Mouse (Mus musculus): ENCODE measurements around the gene Gm29797.

Gm29797 gene

DNA sequence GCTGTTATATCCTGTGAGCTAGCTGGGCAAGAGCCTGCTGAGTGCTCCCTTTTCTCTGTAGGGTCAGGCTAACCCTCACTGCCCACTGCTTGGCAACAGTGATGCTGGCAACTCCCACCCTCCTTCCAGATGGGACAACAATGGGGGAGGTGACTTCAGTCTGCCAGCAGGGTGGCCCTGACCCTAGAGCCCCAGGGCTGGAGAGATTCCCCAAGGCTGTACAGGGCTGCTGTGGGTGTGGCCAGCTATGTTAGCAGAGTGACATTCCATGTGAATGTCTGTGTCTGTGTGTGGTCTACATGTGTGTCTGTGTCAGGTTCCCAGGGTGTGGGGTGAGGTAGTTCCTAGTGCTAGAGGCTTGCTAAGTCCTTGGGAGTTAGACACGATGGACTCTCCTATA lies 16.7 kb downstream of the Gm29797 start:
- DNase-seq (ENCODE audit: low spot score), result peak; percentile 26

DNA sequence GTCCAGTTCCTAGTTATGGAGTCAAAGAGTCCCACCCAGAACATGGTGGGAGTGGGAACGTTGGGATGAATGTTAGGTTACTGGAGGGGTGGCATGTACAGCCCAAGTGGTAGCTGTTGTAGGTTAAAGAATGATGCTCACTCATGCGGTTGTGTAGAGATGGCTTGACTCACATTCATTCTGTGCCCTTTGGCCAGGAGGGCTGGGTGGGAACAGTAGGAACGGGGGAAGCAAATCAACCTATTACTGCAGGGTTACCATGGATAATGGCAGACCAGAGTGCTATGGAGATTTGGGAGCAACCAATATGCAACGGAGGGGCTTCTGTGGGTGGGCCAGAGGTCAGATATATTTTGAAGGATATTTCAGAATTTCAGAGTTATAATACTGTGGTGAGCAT lies 18.1 kb downstream of the Gm29797 start:
- DNase-seq (ENCODE audit: low spot score), result no peak

DNA sequence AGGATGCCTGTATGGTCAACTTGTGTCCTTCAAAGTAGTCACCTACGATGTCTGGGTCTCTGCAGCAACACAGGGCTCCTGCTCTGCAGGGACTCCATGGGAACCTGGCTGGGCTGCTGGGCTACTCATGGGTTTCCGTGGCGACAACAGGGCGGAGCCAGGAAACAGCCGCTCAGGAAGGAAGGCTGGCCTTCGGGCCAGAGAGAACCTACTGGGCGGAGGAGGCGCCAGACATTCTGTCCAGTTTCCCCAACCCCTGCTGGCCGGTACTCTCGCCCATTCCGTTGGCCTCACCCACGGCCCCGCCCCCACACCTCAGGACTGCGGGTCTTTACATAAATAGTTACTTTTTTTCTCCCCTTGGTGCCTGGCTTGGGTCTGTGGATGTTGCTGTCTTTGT lies 18.6 kb downstream of the Gm29797 start:
- peak; percentile 41 for DNase-seq (ENCODE audit: low spot score)

DNA sequence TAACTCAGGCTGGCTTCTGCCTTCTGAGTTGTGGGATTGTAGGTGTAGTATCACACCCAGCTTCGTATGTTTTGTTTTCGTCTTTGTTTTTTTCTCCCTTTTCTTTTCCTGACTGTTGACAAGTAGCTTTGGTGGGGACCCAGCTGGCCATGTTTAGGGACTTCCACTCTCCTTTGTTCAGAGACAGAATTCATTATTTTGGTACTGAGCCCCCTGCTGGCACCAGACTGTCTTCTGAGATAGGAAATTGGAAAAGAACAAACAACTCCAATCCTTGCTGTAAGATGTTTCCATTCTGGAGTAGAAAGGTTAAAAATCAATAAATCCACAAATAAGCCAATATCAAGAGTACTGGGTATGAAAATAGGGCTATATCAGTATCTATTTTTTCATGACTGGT lies 19.6 kb downstream of the Gm29797 start:
- peak; percentile 23 for DNase-seq (ENCODE audit: low spot score)

DNA sequence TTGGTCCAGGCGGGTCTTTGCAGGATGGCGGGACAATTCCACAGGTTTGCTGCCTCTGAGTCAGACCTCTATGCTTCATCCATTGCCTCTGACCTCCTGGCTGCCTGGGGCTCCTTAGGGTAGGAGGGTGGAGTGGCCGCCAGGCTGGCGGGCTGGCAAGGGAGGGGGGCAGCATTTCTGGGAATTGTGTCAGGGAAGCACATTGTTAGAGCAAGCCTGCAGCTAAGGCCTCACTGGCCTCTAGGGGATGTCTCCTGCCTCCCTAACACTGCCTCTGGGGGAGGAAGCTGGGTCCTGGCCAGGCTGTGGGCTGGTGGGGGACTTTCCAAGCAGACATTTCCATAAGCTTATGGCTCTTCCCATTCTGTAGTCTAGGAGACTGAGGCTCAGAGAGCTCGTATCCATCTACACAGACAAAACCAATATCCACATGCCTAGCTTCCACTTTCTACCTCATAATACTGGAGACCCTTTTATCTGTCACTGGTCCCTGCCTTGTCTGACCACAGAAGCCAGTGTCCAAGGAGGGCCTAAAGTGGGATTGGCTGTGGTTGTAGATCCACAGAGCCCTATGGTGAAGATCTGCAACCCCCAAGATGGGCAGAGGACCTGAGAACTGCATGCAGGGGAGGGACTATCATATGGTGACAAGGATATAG lies 20.4 kb downstream of the Gm29797 start:
- DNase-seq (ENCODE audit: low spot score), result peak; percentile 38

DNA sequence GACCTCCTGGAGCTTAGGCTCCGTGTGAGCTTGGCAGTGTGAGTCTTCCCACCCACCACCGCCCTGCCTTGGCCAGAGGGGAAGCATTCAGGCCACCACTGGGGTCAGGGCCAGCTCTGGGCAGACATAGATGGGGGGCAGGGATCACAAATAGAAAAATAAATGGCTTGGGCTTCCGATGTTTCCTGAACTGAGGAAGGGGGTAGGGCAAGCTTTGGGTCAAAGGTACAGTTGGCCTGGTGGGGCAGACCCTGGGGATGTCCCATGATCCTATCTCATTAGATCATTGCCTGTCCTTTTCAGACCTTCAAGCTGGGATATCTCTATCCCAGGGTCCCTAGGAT lies 20.9 kb downstream of the Gm29797 start:
- DNase-seq (ENCODE audit: low spot score), result no peak

DNA sequence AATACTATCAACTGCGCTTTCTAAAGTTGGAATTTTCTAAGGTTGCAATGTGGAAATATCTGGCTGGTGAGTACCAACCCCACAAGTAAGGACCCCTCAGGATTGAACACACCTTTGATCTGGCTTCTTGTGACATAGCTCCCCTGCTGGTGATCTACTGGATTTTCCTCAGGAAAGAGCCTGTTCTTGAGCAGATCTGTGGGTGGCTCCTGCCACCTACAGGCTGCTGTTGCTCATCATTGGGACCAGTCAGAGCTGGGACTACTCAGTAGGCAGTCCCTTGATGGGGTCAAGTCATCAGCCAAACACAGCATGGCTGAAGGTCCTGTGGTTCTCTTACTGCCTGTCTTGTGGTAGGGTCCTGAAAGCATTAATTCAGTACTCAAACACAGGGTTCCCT lies 21.9 kb downstream of the Gm29797 start:
- peak; percentile 92 for DNase-seq (ENCODE audit: low spot score)

DNA sequence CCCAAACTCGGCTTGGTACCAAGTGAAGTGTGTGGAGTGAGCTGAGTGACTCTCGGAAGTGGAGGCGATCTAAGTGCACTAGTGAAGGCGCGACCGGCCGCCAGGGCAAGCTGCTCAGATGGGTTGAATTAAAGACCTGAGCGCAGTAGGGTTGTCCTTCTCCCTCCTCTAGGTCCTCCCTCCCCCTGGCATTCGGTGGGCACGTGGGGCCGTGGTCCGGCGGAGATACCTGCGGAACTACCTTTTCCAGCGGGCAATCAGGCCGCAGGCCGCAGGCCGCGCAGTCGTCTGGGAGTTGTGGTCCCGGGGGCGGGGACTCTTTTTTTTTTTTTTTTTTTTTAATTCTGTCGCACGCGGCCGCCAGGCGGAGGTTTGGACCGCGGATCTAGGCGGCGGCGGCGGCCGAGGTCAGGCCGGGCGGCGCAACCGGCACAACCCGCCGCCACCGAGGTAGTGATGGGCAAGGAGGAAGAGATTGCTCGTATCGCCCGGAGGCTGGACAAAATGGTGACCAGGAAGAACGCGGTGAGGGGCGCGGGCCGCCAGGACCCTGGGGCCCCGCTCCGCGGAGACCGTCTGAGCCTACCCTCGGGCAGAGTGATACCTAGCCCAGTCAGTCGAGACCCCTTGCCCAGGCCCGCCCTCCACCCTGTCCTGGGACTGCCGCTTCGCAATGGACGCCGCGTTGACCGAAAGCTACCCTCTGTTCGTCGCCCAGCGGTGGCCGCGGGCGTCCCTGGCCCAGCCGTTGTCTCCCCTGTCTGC lies 23.3 kb downstream of the Gm29797 start, which contains the start of gene Tcea2:
TSS of gene Tcea2 (plus strand) at position 360 of the 765 bp plus-strand sequence.
- DNase-seq (ENCODE audit: low spot score), result peak; percentile 81

DNA sequence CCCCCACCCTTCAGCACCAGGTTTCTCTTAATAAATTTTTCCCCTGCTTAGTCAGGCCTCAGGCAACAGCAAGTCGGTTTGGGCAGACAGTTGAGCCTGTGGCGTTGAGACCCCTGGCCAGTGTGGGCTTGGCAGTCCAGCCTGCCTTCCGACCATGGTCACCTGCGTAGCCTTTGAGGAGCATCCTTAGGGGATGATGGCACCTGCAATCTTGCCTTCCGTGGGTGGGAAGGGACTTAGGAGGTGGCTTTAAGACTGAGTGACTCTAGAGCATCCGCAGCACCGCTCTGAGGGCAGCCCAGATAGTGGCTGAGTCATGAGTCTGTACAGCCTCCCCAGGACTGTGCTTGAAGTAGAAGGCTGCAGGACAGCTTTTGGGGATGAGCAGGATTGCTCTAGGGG lies 23.9 kb downstream of the Gm29797 start:
- DNase-seq (ENCODE audit: low spot score), result no peak

DNA sequence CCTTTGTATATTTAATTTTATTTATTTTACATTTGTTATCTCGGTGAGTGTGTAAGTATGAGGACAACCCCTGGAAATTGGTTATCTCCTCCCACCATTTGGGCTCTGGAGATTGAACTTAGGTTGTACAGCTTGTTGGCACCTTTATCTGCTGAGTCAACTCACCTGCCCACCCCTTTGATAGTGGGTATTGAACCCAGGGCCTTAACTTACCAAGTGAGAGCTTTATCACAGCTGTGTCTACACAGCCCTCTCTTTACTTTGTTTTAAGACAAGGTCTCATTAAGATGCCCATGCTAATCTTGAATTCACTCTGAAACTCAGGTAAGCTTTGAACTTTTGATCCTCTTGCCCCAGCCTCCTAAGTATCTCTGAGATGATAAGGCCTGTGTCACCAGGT lies 25.1 kb downstream of the Gm29797 start:
- DNase-seq (ENCODE audit: low spot score), result no peak

DNA sequence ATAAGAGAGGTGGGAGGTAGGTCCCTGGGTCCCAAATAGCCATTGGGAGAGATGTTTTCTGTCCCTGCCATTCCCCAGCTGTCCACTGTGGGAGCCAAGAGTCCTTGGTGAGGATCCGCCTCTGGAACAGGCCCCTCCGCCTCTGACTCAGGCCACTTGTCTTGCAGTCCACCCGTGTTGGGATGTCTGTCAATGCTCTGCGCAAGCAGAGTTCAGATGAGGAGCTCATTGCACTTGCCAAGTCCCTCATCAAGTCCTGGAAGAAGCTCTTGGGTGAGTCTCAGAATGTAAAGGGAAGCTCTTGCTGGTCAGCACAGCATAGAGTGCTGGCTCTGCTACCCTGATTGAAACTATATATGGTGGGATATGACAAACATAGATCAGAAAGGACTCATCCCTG lies 26.5 kb downstream of the Gm29797 start:
- no peak for DNase-seq (ENCODE audit: low spot score)

DNA sequence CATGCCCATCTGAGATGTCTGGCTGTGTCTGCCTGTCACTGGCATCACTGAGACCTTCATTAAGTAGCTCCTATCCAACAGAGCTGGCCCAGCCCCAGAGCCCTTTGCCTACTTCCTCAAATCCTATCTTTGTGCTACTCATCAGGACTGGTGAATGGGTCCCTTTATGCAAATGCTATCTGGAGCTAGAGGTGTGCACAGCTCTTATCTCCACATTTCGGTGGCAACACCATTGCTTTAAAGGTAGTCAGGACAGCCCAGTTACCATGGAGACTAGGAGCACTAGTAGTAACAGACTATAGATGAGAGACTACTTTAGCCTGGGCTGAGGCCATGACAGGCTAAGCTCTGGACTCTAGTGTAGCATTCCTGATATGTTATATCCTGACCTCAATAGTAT lies 27.9 kb downstream of the Gm29797 start:
- no peak for DNase-seq (ENCODE audit: low spot score)

DNA sequence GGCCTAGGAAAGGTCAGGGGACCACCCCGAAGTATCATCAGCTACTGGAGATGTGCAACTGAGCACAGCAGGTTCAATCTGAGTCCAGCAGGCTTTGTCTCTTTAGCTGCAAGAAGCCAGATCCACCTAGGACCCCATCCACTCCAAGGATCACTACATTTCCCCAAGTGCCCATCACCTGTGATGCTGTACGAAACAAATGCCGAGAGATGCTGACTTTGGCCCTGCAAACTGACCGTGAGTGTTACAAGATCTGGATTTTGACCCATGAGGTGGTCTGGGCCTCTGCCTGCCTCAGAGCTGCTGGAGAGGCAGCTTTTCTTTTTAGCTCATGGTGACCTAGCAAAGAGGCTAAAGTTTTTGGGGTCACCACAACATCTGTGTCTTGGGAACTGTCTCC lies 28.9 kb downstream of the Gm29797 start:
- DNase-seq (ENCODE audit: low spot score), result no peak

DNA sequence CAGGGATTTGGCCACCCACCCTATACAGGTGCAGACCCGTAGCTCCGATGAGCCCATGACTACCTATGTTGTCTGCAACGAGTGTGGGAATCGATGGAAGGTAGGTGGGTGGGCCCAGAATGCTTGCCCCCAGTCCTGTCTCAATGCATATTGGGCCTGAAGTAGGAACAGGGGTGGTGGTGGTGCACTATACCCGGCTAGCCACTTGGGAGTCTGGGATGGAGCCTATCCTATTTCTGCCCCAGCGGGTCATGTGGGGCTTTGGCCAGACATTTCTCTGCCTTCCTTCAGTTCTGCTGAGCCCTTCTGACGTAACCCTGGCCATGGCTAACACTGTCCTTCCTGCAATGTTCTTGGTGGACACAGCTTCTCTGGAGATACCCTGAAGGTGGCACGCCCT lies 30.8 kb downstream of the Gm29797 start:
- no peak for DNase-seq (ENCODE audit: low spot score)

DNA sequence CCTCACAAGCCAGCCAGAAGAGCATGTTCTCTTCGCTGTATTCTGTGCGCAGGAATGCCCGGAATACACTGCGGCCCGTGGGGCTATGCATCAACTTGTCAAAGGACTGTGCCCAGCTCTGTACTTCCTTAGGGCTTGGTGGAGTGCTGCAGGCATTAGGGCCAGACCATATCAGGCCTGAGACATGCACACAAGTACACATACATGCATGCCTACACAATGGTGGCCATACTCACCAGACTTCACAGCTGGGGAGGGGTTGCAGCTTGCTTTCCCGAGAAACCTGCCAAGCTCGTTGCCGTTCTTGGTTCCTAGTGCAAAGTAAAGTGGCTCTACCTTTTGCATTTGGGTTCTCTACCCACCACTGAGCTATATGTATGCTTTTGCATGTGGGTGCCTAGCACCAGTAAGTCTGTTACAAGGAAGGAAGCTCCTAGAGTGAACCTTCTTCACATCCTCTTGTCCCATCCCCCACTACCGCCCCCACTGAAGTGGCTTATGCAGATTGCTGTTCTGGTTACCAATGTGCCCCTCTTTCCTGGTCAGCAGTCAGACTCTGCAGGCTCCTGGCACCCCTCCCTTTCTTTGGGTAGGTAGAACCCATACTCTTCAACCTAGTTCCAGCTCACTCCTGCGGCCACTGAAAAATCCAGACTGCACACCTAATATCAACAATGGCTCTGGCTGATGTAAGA lies 32.8 kb downstream of the Gm29797 start:
- no peak for DNase-seq (ENCODE audit: low spot score)

DNA sequence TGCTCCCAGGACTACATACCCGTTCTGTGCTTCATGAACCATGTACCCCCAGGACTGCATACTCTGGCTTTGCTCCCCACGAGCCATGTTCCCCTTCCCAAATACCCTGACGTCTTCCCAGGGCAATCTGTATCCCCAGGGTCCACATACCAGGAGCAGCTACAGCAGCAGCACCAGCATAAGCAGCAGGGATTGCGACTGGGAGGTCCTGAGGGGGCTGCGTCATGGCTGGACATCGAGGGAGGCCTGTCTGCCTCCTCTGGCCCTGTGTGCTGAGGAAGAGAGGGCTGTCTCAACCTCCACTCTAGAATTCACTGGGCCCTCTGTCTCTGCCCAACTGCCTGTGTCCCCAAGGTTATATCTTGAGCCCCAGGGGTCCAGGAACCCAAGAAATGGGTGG lies 34.2 kb downstream of the Gm29797 start:
- no peak for DNase-seq (ENCODE audit: low spot score)

DNA sequence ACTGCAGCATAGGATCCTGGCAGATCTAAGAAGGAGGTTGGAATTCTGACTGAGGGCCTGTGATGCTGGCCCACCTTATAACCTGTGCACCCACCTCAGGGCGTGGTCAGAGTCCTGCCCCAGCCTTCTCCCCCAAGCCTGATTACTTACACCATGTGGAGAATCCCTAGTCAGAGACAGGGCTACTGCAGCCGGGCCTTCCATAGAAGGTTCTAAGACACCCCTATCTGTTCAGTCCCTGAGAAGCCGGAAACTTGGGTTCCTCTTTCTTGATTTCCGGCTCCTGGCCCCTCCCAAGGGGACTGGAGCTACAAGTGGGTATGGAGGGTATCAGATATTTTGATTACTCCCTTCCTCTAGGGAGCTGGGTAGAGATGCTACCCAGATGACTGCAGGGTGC lies 34.7 kb downstream of the Gm29797 start:
- no peak for DNase-seq (ENCODE audit: low spot score)

DNA sequence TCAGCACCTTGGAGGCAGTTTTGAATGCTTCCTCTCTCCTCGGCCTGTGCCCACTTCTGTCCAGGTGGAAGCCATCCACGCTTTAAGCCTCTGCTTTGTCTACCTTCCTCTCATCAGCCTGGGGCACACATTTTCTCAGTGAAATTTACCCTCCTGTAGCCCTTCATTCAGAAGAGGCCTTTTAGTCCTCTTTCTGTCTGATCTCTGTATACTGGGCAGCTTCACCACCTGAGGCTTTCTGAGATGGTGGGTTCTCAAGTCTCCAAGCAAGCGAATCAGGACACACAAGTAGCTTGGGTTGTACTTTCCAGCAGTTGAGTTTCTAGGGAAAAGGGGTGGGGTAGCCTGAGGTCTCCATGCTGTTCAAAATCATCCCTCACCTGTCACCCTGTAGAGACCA lies 35.5 kb downstream of the Gm29797 start:
- no peak for DNase-seq (ENCODE audit: low spot score)

DNA sequence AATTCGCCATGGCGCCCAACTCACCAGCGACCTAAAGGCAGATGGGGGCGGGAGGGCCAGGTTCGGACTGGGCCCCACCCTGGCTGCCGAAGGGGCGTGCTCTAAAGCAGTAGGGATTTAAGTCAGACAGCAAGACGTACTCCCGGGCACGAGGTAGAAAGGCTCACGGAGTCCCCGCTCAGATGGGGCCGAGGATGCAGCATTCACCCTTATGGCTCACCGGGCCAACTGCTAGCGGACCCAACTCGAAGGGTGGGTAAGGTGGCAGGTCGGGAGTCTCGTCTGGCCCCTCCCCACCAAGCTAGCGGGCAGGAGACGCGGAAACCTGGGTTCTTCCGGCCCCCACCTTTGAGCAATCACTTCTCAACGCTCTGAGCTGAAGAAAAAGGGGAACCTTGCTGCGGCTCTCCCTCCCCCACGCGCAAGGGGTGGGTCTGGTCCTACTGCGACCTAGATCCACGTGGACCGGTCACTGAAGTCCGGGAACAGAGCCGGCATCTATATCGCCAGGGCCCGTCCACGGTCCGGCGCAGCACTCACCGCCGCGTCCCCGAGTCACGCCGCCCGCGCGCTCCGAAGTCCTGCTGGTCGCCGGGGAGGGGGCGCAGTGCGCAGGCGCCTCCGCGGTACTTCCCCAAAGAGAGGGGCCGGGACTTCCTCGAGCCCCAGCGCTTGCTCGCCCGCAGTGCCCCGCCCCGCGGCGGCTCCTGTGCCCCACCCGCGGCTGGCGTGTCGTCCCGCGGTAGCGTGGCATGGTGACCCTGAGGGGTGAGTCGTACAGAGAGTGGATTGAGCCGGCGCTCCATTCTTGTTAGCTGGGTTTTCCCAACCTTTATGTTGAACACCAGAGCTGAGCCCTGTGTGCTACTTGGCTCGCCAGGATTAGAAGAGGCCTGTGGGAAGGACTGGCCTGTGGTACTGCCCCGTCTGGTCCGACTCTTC lies 36.8 kb downstream of the Gm29797 start, which contains the start of gene Rgs19:
TSS of gene Rgs19 (minus strand) at position 639 of the 942 bp plus-strand sequence.
- peak; percentile 84 for DNase-seq (ENCODE audit: low spot score)

DNA sequence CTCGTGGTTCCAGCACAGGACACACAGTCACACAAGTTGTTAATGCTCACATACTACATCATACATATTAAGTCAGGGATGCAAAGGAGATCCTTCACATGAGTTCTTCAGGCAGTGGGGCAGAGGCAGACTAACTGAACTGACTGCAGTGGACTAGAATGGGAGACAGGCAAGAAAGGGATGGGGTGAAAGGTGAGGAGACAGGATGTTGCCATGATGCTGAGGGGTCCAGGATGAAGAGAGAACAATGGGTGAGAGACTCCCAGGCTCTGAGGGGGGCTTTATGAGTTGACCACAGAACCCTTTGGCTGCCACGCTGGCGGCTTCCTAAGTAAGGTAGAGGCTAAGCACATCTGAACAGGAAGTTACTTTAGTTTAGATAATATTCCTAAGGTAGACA lies 37.7 kb downstream of the Gm29797 start:
- DNase-seq (ENCODE audit: low spot score), result no peak

DNA sequence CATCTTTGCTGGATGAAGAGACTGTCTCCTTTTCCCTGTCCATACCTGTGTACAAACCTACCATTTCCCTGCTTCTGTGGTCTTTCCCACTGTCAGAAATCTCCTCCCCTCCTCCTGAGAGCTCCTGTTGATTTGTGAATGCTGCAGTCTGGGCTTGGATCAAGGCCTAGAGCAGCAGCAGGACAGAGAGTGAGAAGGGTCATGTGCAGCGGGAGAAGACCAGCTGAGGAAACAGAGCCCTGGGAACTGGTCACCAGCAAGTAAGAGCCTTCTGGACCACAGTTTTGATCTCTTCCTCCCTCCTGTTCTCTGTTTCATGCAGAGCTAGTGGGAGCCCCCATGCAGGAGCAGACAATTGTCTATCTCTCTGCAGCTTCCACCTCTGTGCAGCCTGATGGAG lies 38.9 kb downstream of the Gm29797 start:
- DNase-seq (ENCODE audit: low spot score), result peak; percentile 52

DNA sequence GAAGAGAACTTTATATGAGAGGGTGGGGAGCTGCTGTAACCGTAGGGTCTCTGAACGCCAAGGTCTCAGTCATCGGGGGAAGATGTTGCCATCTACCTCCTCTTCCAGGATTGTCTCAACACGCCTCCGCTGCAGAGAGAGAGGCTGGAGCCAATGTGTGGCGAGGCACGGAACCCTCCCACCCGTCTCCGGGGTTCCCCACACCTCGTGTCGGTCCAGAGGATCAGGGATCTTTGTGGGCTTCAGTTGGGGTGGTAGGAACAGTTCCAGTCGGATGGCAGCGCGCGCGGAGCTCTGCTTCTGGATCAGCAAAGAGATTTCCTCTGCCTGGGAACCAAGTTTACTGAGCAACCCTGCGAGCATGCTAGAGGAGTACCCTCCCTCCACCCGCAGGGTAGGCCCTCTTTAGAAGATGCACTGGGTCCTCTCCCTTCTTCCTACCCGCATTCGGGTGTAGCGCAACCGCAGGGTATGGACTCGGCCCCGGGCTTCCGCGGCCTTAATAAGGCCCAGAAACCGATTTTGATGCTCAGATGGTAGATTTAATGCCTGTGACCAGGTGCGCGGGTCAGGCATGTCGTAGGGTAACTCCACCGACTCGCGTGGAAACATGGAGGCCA lies 40.1 kb downstream of the Gm29797 start:
- no peak for DNase-seq (ENCODE audit: low spot score)
